Mouse (Mus musculus) urinary bladder, adult 2 months (tissue): ENCODE data around the gene Kdm3a. TPM values are rescaled to one million over a fixed set of nuclear protein-coding genes. Genes with fewer than 3 reads are reported as not detected.
A peak's percentile ranks its signal among the peaks of the same experiment; 100 is the strongest.

Experiments used
- DNase-seq: peaks from one replicate; pipeline ENCODE4 v3.0.0; 2022; ENCODE audit warnings: low spot score
- polyA plus RNA-seq: library from polyadenylated mRNA; depleted of rRNA; stranded (reverse); fragments of >200 nt; gene quantifications from 2 replicates; pipeline ENCODE4 v1.2.3, GENCODE M21; 2012; rRNA removed

Gene Kdm3a
- 38.7 and 40.6 TPM in 2 replicates for polyA plus RNA-seq

- peak; percentile 98 for DNase-seq
These were observed at the start of gene Kdm3a for GRCm38 (mm10) chr6:71632829-71633662. Gene Kdm3a, minus strand, starts transcription at chr6:71632990.

- DNase-seq, result no peak
These were observed 46.1 kb upstream of the Kdm3a start for GRCm38 (mm10) chr6:71678891-71679290.

GRCm38 (mm10) chr6:71673166-71673565 is 40.4 kb upstream of the Kdm3a start:
- DNase-seq, result no peak

GRCm38 (mm10) chr6:71664511-71664910 is 31.7 kb upstream of the Kdm3a start:
- DNase-seq, result no peak

- DNase-seq, result no peak
These were observed 25.5 kb upstream of the Kdm3a start for GRCm38 (mm10) chr6:71658290-71658689.

- DNase-seq, result no peak
These were observed 23.0 kb upstream of the Kdm3a start for GRCm38 (mm10) chr6:71655835-71656234.

GRCm38 (mm10) chr6:71651868-71652267 is 19.1 kb upstream of the Kdm3a start:
- no peak for DNase-seq

GRCm38 (mm10) chr6:71632486-71632828 is 333 bp downstream of the Kdm3a start:
- no peak for DNase-seq

GRCm38 (mm10) chr6:71631706-71632461 is 906 bp downstream of the Kdm3a start:
- DNase-seq, result peak; percentile 52

GRCm38 (mm10) chr6:71631196-71631595 is 1.6 kb downstream of the Kdm3a start:
- no peak for DNase-seq

GRCm38 (mm10) chr6:71627325-71627724 is 5.5 kb downstream of the Kdm3a start:
- no peak for DNase-seq

GRCm38 (mm10) chr6:71625984-71626383 is 6.8 kb downstream of the Kdm3a start:
- DNase-seq, result no peak

- no peak for DNase-seq
These were observed 8.1 kb downstream of the Kdm3a start for GRCm38 (mm10) chr6:71624723-71625122.

- DNase-seq, result no peak
These were observed 10.8 kb downstream of the Kdm3a start for GRCm38 (mm10) chr6:71621981-71622380.

GRCm38 (mm10) chr6:71621551-71621950 is 11.2 kb downstream of the Kdm3a start:
- no peak for DNase-seq

GRCm38 (mm10) chr6:71616959-71617358 is 15.8 kb downstream of the Kdm3a start:
- no peak for DNase-seq

GRCm38 (mm10) chr6:71613225-71613624 is 19.6 kb downstream of the Kdm3a start:
- DNase-seq, result no peak

- no peak for DNase-seq
These were observed 22.8 kb downstream of the Kdm3a start for GRCm38 (mm10) chr6:71609968-71610367.

GRCm38 (mm10) chr6:71608994-71609393 is 23.8 kb downstream of the Kdm3a start:
- DNase-seq, result no peak

- no peak for DNase-seq
These were observed 25.0 kb downstream of the Kdm3a start for GRCm38 (mm10) chr6:71607756-71608155.

GRCm38 (mm10) chr6:71590154-71590553 is 42.6 kb downstream of the Kdm3a start:
- DNase-seq, result no peak

GRCm38 (mm10) chr6:71589401-71589800 is 43.4 kb downstream of the Kdm3a start:
- no peak for DNase-seq

- no peak for DNase-seq
These were observed 49.6 kb downstream of the Kdm3a start for GRCm38 (mm10) chr6:71583198-71583597.
